Mouse (Mus musculus) neural tube, embryonic 12.5 days (tissue): ENCODE measurements around the gene Rsad1. TPM values are rescaled to one million over a fixed set of nuclear protein-coding genes. Genes with fewer than 3 reads are reported as not detected.

Experiments
- ATAC-seq: fragments of 200-750 bp; cut with Nextera tagmentation; 2 replicates; pipeline ENCODE4 v1.8.0; 2017; ENCODE audit warnings: low read depth, mild to moderate bottlenecking, moderate TSS enrichment, moderate library complexity; ENCODE audit not compliant: low FRiP score
- H3K27ac ChIP-seq: fragments of 300-500 bp; sonication (generic); 2 replicates; pipeline ENCODE4 v1.5.1; 2016
- H3K27me3 ChIP-seq: fragments of 300-500 bp; sonication (generic); replicated peaks from 2 replicates; pipeline ENCODE4 v1.6.1; 2016; ENCODE audit warnings: mild to moderate bottlenecking
- H3K36me3 ChIP-seq: fragments of 300-500 bp; sonication (generic); 2 replicates; pipeline ENCODE4 v1.6.1; 2016; ENCODE audit warnings: mild to moderate bottlenecking
- H3K4me1 ChIP-seq: fragments of 300-500 bp; sonication (generic); 2 replicates; pipeline ENCODE4 v1.6.1; 2016
- H3K4me2 ChIP-seq: fragments of 300-500 bp; sonication (generic); replicated peaks from 2 replicates; pipeline ENCODE4 v1.6.1; 2016; ENCODE audit warnings: mild to moderate bottlenecking
- H3K4me3 ChIP-seq: fragments of 300-500 bp; sonication (generic); 2 replicates; pipeline ENCODE4 v1.5.1; 2016
- H3K9ac ChIP-seq: fragments of 300-500 bp; sonication (generic); 2 replicates; pipeline ENCODE4 v1.6.1; 2016; ENCODE audit warnings: mild to moderate bottlenecking
- H3K9me3 ChIP-seq: fragments of 300-500 bp; sonication (generic); 2 replicates; pipeline ENCODE4 v1.6.1; 2016; ENCODE audit warnings: mild to moderate bottlenecking
- WGBS: fragments of 180-500 bp; shearing (Covaris S2); methylation state at CpG from one replicate; pipeline ENCODE4 v1.1.7; 2016; 5-methylcytosine and 5-hydroxymethylcytosine counted together
- polyA plus RNA-seq: library from polyadenylated mRNA; unstranded; fragments of >200 nt; fragmentation: Nextera tagmentation; extraction: Ambion mirVana; gene quantifications from 2 replicates; pipeline ENCODE4 v1.2.1, GENCODE M21; 2016

The Rsad1 gene
- polyA plus RNA-seq, 1 experiment from 2014 or later, result 3.8 TPM

- Histone ChIP-seq H3K27ac (no peak overlapping the region), H3K27me3 (peaks cover 26% of the 10 kb centered on the region), H3K9ac (no peak overlapping the region), H3K9me3 (no peaks in the 10 kb centered on the region), H3K4me3 (no peak overlapping the region), H3K4me1 (peaks cover 21% of the 10 kb centered on the region), H3K4me2 (no peak overlapping the region), H3K36me3 (no peaks in the 10 kb centered on the region)
- 95% methylated on average over 8 of the region's 8 CpGs for WGBS
- ATAC-seq, result no peak
Observed at GRCm38 (mm10) chr11:94501482-94501881, 47.6 kb downstream of the Rsad1 start.

GRCm38 (mm10) chr11:94500362-94500761 lies 48.7 kb downstream of the Rsad1 start:
- H3K9me3 ChIP-seq, result no peaks in the 10 kb centered on the region
- no peak for ATAC-seq
- no peak overlapping the region for H3K27ac ChIP-seq
- peaks cover 28% of the 10 kb centered on the region for H3K27me3 ChIP-seq
- H3K9ac ChIP-seq, result no peak overlapping the region
- 26% methylated on average over 8 of the region's 8 CpGs for WGBS
- H3K36me3 ChIP-seq, result no peaks in the 10 kb centered on the region
- H3K4me1 ChIP-seq, result peaks cover 21% of the 10 kb centered on the region
- H3K4me2 ChIP-seq, result peak overlapping the region; percentile 61
- H3K4me3 ChIP-seq, result no peak overlapping the region

- under 1% methylated on average over 26 of the region's 26 CpGs for WGBS
- Histone ChIP-seq H3K27me3 (peaks cover 28% of the 10 kb centered on the region), H3K4me1 (peaks cover 21% of the 10 kb centered on the region), H3K4me3 (peak within 1 kb of the TSS; percentile 18), H3K4me2 (peak within 1 kb of the TSS; percentile 61), H3K9ac (0 out of 2 replicates have a peak within 1 kb of the TSS, but pooled peaks have one; percentile 2), H3K36me3 (no peaks in the 10 kb centered on the region), H3K9me3 (no peaks in the 10 kb centered on the region), H3K27ac (no peak within 1 kb of the TSS)
- ATAC-seq, result 0 out of 2 replicates have a peak, but pooled peaks have one; percentile 44
Observed at GRCm38 (mm10) chr11:94499661-94500152, 49.3 kb downstream of the Rsad1 start, which contains the start of gene Epn3. Epn3 (minus strand) TSS chr11:94499974.

- 10% methylated on average over 2 of the region's 2 CpGs for WGBS
- H3K27me3 ChIP-seq, result peaks cover 28% of the 10 kb centered on the region
- H3K27ac ChIP-seq, result no peak overlapping the region
- no peak overlapping the region for H3K4me3 ChIP-seq
- peak; percentile 53; the same call in 1 of the 2 replicates for ATAC-seq
- no peaks in the 10 kb centered on the region for H3K9me3 ChIP-seq
- peaks cover 21% of the 10 kb centered on the region for H3K4me1 ChIP-seq
- H3K9ac ChIP-seq, result no peak overlapping the region
- H3K4me2 ChIP-seq, result peak overlapping the region; percentile 61
- no peaks in the 10 kb centered on the region for H3K36me3 ChIP-seq
Observed at GRCm38 (mm10) chr11:94499035-94499434, 50.0 kb downstream of the Rsad1 start.

- no peak for ATAC-seq
- Histone ChIP-seq H3K4me1 (peaks cover 21% of the 10 kb centered on the region), H3K27me3 (peaks cover 28% of the 10 kb centered on the region), H3K9ac (no peak overlapping the region), H3K4me3 (no peak overlapping the region), H3K4me2 (peak overlapping the region; percentile 28), H3K36me3 (no peaks in the 10 kb centered on the region), H3K27ac (no peak overlapping the region), H3K9me3 (no peaks in the 10 kb centered on the region)
- WGBS, result 24% methylated on average over 19 of the region's 19 CpGs
Observed at GRCm38 (mm10) chr11:94498093-94498996, 50.7 kb downstream of the Rsad1 start.

GRCm38 (mm10) chr11:94495415-94495814 lies 53.6 kb downstream of the Rsad1 start:
- H3K9me3 ChIP-seq, result no peaks in the 10 kb centered on the region
- 81% methylated on average over 3 of the region's 3 CpGs for WGBS
- H3K4me2 ChIP-seq, result no peak overlapping the region
- peaks cover 44% of the 10 kb centered on the region for H3K27me3 ChIP-seq
- H3K27ac ChIP-seq, result no peak overlapping the region
- H3K9ac ChIP-seq, result no peak overlapping the region
- no peak overlapping the region for H3K4me3 ChIP-seq
- H3K36me3 ChIP-seq, result no peaks in the 10 kb centered on the region
- H3K4me1 ChIP-seq, result peaks cover 31% of the 10 kb centered on the region
- ATAC-seq, result no peak

DNA sequence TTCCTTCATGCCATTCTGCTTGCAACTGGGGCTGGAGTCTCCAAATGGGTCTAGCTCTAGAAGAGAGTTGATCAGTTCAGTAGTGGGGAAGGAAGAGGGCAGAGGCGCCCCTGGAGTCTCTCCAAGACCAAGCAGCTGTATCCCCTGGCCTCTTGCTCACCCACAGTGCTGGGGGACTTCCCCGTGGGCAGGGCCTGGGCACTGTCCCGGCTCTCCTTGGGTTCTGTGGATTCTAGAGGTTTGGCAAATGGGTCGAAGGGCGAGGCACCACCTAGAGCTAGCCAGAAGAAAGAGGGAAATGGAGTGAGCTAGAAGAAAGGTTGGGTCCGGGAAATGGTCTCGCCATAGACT lies 57.3 kb downstream of the Rsad1 start:
- Histone ChIP-seq H3K27me3 (peaks cover 43% of the 10 kb centered on the region), H3K4me3 (no peak overlapping the region)

DNA sequence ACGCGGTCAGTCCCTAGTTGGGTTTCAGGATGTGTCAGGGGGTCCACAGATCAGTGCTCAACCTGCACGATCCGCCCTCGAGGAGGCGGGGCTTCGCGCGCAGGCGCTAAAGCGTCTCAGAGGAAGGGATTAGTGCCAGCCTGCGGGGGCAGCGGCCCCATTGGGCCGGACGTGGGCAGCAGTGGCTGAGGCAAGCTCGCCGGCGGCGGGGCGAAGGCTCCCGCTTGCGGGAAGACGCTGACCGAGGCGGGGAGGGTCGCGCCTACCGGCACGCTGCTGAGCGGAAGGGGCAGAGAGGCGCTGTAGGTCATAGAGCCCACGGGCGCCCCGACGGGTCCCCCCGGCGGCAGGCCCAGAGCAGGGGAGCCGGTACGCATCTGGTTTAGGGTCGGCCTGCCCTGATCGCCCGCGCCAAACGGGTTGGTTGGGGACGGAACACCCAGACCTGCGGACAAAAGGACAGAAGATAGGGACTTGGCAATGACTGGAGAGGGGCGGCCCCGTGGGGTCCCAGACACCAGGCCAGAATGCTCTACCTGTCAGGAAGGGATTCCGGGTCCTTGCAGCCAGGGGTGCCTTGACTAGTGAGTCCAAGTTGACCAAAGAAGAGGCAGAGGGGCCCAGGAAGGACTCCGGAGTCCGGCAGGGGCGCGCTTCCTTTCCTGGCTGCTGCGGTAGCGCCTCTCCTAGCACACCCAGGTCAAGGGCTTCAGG lies 57.9 kb downstream of the Rsad1 start:
- ATAC-seq, result peak; percentile 59; the same call in 1 of the 2 replicates
- Histone ChIP-seq H3K4me1 (peaks cover 10% of the 10 kb centered on the region; the same call in 1 of the 2 replicates), H3K9me3 (no peaks in the 10 kb centered on the region), H3K4me3 (peak overlapping the region; percentile 49), H3K27ac (no peak overlapping the region), H3K36me3 (no peaks in the 10 kb centered on the region), H3K27me3 (peaks cover 39% of the 10 kb centered on the region), H3K4me2 (peak overlapping the region; percentile 85), H3K9ac (peak overlapping the region; percentile 72)
- 4% methylated on average over 55 of the region's 55 CpGs for WGBS

More for the DNA sequence above, 57.3 kb downstream of the Rsad1 start:
- Histone ChIP-seq H3K36me3 (no peaks in the 10 kb centered on the region), H3K4me2 (peak overlapping the region; percentile 85), H3K9me3 (no peaks in the 10 kb centered on the region), H3K9ac (peak overlapping the region; percentile 72; the same call in 1 of the 2 replicates), H3K27ac (no peak overlapping the region), H3K4me1 (peaks cover 10% of the 10 kb centered on the region; the same call in 1 of the 2 replicates)
- ATAC-seq, result 0 out of 2 replicates have a peak, but pooled peaks have one; percentile 8
- 67% methylated on average over 7 of the region's 7 CpGs for WGBS

Other genes starting within 250 kb of the Rsad1 start
- gene Luc7l3, start 227.3 kb downstream of the Rsad1 start, polyA plus RNA-seq, result 138 and 152 TPM in 2 replicates
- 31.0 and 36.2 TPM in 2 replicates for gene Ankrd40, start 221.3 kb downstream of the Rsad1 start, polyA plus RNA-seq
- 0.52 and 1.0 TPM in 2 replicates for gene Abcc3, start 156.3 kb downstream of the Rsad1 start, polyA plus RNA-seq
- gene Cacna1g, start 75.1 kb downstream of the Rsad1 start, polyA plus RNA-seq, result 10.3 and 12.0 TPM in 2 replicates
- gene Spata20, start 63.1 kb downstream of the Rsad1 start, polyA plus RNA-seq, result 0.19 TPM in 1 of 2 replicates, not detected in the other
- gene Epn3, start 49.3 kb downstream of the Rsad1 start, polyA plus RNA-seq, result 0.43 and 0.62 TPM in 2 replicates
- gene Mycbpap, start 27.5 kb downstream of the Rsad1 start, polyA plus RNA-seq, result 1.8 and 2.5 TPM in 2 replicates
- 1.3 and 1.5 TPM in 2 replicates for gene Chad, start 15.8 kb upstream of the Rsad1 start, polyA plus RNA-seq
- gene Acsf2, start 52.6 kb upstream of the Rsad1 start, polyA plus RNA-seq, result 2.6 and 3.7 TPM in 2 replicates
- 201 and 203 TPM in 2 replicates for gene Lrrc59, start 80.5 kb upstream of the Rsad1 start, polyA plus RNA-seq
- gene Mrpl27, start 104.5 kb upstream of the Rsad1 start, polyA plus RNA-seq, result 128 and 134 TPM in 2 replicates
- gene Eme1, start 104.7 kb upstream of the Rsad1 start, polyA plus RNA-seq, result 19.8 and 23.0 TPM in 2 replicates
- 18.5 and 19.5 TPM in 2 replicates for gene Xylt2, start 128.3 kb upstream of the Rsad1 start, polyA plus RNA-seq
- 0.15 TPM in 1 of 2 replicates, not detected in the other for gene Gm11541, start 155.2 kb upstream of the Rsad1 start, polyA plus RNA-seq
- not detected in 2 replicates for gene Cdc34b, start 192.5 kb upstream of the Rsad1 start, polyA plus RNA-seq
- not detected in 2 replicates for gene Tmem92, start 233.4 kb upstream of the Rsad1 start, polyA plus RNA-seq